19 mouse cellular contexts compared by ENCODE assay signal in the genomic region with DNA sequence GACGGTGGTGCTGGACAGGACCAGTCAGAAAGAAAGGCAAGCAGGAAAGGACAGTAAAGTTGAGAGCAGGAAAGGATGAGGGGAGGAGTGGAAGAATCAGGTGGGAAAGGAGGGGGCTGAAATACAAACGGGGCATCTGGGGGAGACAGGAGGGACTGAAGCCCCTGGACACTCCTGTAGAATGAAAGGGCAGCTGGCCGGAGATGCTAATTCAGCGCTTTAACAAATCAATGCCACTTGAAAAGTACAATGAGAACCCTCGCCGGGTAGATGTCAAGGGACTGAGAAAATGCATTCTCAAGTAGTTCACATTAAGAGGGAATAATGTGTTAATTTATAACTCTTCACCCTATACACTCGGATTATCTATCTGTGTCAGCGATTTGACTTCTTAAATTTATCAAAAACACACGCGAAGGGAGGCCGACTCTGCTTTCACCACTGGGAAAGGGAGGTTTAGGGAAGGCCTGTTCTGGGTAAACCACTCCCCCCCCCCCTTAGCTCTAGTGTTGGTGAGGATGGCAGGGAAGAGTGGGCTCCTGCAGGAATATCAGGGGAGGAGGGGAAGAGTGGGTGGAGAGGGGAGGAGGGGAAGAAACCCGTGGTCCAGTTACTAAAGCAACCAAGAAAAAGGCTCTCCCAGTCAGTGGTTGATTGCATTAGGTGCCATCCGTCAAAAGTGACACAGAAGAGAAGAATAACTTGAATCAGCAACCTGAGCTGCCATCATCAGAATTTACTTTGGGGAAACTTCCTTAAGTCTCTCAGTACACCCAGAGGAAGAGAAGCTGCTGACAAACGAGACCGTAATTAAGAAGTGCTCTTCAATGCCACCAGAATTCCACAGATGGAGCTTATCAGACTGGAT.
DNase-seq lines count a peak whose midpoint lies in the region; ATAC-seq lines count a peak whose summit lies in the region.
"Had no signal": no experiment of that assay in that cellular context is flagged by ENCODE, and none has a peak within 500 bp of the region (broad histone marks: within the 10 kb centered on the region; RNA-seq: fewer than 3 reads in every experiment).

No protein-coding gene starts in this region.

- no peak overlapping the region for H3K4me3 ChIP-seq in midbrain, embryonic 11.5 days (ENCODE audit: low read depth, low read length)
- H3K4me3 ChIP-seq in midbrain, embryonic 14.5 days (replicated peaks; ENCODE audit: low read depth, low read length), result no peak overlapping the region
- no peak overlapping the region for H3K4me3 ChIP-seq in hindbrain, embryonic 12.5 days
- no peak overlapping the region for H3K4me3 ChIP-seq in neural tube, embryonic 13.5 days
- no peak overlapping the region for H3K4me3 ChIP-seq in liver, embryonic 12.5 days
- H3K4me3 ChIP-seq: limb, embryonic 13.5 days; liver, embryonic 15.5 days; myocyte had no signal

- no peaks in the 10 kb centered on the region for H3K9me3 ChIP-seq in midbrain, embryonic 11.5 days (ENCODE audit: control insufficient read depth, low read length)
- no peaks in the 10 kb centered on the region for H3K9me3 ChIP-seq in midbrain, embryonic 14.5 days (ENCODE audit: control insufficient read depth, low read length)
- no peaks in the 10 kb centered on the region for H3K9me3 ChIP-seq in hindbrain, embryonic 12.5 days (replicated peaks)
- no peaks in the 10 kb centered on the region for H3K9me3 ChIP-seq in neural tube, embryonic 13.5 days
- H3K9me3 ChIP-seq in liver, embryonic 12.5 days (replicated peaks), result no peaks in the 10 kb centered on the region
- H3K9me3 ChIP-seq: limb, embryonic 13.5 days; liver, embryonic 15.5 days had no signal

- H3K27me3 ChIP-seq in midbrain, embryonic 11.5 days (ENCODE audit: control insufficient read depth, insufficient read depth, low read length), result peaks cover 2% of the 10 kb centered on the region; the same call in 1 of the 2 replicates
- no peaks in the 10 kb centered on the region for H3K27me3 ChIP-seq in midbrain, embryonic 14.5 days (ENCODE audit: control insufficient read depth, insufficient read depth, low read length)
- no peaks in the 10 kb centered on the region for H3K27me3 ChIP-seq in hindbrain, embryonic 12.5 days
- H3K27me3 ChIP-seq in neural tube, embryonic 13.5 days, result no peaks in the 10 kb centered on the region
- H3K27me3 ChIP-seq in liver, embryonic 12.5 days (replicated peaks), result no peaks in the 10 kb centered on the region
- H3K27me3 ChIP-seq: liver, embryonic 15.5 days had no signal

- WGBS in midbrain, embryonic 11.5 days, result 5% methylated on average over 15 of the region's 15 CpGs
- 4% methylated on average over 15 of the region's 15 CpGs for WGBS in midbrain, embryonic 14.5 days
- WGBS in hindbrain, embryonic 12.5 days, result 7% methylated on average over 15 of the region's 15 CpGs
- 2% methylated on average over 15 of the region's 15 CpGs for WGBS in neural tube, embryonic 13.5 days
- WGBS in liver, embryonic 12.5 days (ENCODE audit: insufficient replicate concordance), result 25% methylated on average over 15 of the region's 15 CpGs

- ATAC-seq in midbrain, embryonic 11.5 days (ENCODE audit: low FRiP score), result peak; percentile 71
- no peak for ATAC-seq in midbrain, embryonic 14.5 days (ENCODE audit: low FRiP score, low TSS enrichment)
- peak; percentile 46; the same call in 1 of the 2 replicates for ATAC-seq in hindbrain, embryonic 12.5 days (ENCODE audit: low FRiP score)
- ATAC-seq in neural tube, embryonic 13.5 days (ENCODE audit: low read depth), result peak; percentile 50; the same call in 1 of the 2 replicates
- no peak for ATAC-seq in liver, embryonic 12.5 days
- ATAC-seq: forebrain, embryonic 14.5 days; lung, postnatal 0 days had no signal

- H3K4me2 ChIP-seq in midbrain, embryonic 11.5 days, result peak overlapping the region; percentile 26; the same call in 1 of the 2 replicates
- no peak overlapping the region; the same call in 1 of the 2 replicates for H3K4me2 ChIP-seq in midbrain, embryonic 14.5 days (ENCODE audit: low read length)
- peak overlapping the region; percentile 24 for H3K4me2 ChIP-seq in hindbrain, embryonic 12.5 days (replicated peaks)
- H3K4me2 ChIP-seq in neural tube, embryonic 13.5 days, result peak overlapping the region; percentile 16; the same call in 1 of the 2 replicates
- no peak overlapping the region for H3K4me2 ChIP-seq in liver, embryonic 12.5 days
- H3K4me2 ChIP-seq: limb, embryonic 13.5 days; liver, embryonic 15.5 days had no signal

- H3K4me1 ChIP-seq in midbrain, embryonic 11.5 days (ENCODE audit: control insufficient read depth, insufficient read depth, low read length), result peaks cover 31% of the 10 kb centered on the region
- H3K4me1 ChIP-seq in midbrain, embryonic 14.5 days (ENCODE audit: control insufficient read depth, insufficient read depth, low read length), result peaks cover 23% of the 10 kb centered on the region
- H3K4me1 ChIP-seq in hindbrain, embryonic 12.5 days, result peaks cover 48% of the 10 kb centered on the region
- H3K4me1 ChIP-seq in neural tube, embryonic 13.5 days (replicated peaks), result peaks cover 44% of the 10 kb centered on the region
- H3K4me1 ChIP-seq in liver, embryonic 12.5 days, result no peaks in the 10 kb centered on the region
- H3K4me1 ChIP-seq: liver, embryonic 15.5 days had no signal

- no peaks in the 10 kb centered on the region for H3K36me3 ChIP-seq in midbrain, embryonic 11.5 days (ENCODE audit: control insufficient read depth, insufficient read depth, low read length)
- H3K36me3 ChIP-seq in midbrain, embryonic 14.5 days (ENCODE audit: control insufficient read depth, insufficient read depth, low read length), result no peaks in the 10 kb centered on the region
- no peaks in the 10 kb centered on the region for H3K36me3 ChIP-seq in hindbrain, embryonic 12.5 days
- H3K36me3 ChIP-seq in neural tube, embryonic 13.5 days, result no peaks in the 10 kb centered on the region
- H3K36me3 ChIP-seq in liver, embryonic 12.5 days, result no peaks in the 10 kb centered on the region
- H3K36me3 ChIP-seq: limb, embryonic 13.5 days; liver, embryonic 15.5 days had no signal

- H3K9ac ChIP-seq in midbrain, embryonic 11.5 days (ENCODE audit: low read length), result no peak overlapping the region
- no peak overlapping the region for H3K9ac ChIP-seq in midbrain, embryonic 14.5 days (replicated peaks; ENCODE audit: low read length)
- H3K9ac ChIP-seq in hindbrain, embryonic 12.5 days, result 0 out of 2 replicates have a peak overlapping the region, but pooled peaks have one; percentile 10
- no peak overlapping the region for H3K9ac ChIP-seq in neural tube, embryonic 13.5 days
- H3K9ac ChIP-seq in liver, embryonic 12.5 days, result no peak overlapping the region
- H3K9ac ChIP-seq: limb, embryonic 13.5 days; liver, embryonic 15.5 days had no signal

- peak; percentile 92 for DNase-seq in midbrain, embryonic 11.5 days (ENCODE audit: low spot score, missing footprints)
- no peak for DNase-seq in midbrain, embryonic 14.5 days
- peak; percentile 42 for DNase-seq in R1 (ENCODE audit: low read depth, low spot score)
- no peak for DNase-seq in c-Kit-positive CD71-positive TER-119-positive erythroid progenitor cells, embryonic 14.5 days (ENCODE audit: low spot score)
- DNase-seq: adrenal gland, postnatal 10 days; cerebellum, adult 8-10 months; heart, postnatal 4 days; kidney, adult 8-10 months; kidney, postnatal 4 days; right cerebral cortex, postnatal 4 days; thymus, postnatal 36 days had no signal

- no peak overlapping the region for H3K27ac ChIP-seq in midbrain, embryonic 11.5 days (ENCODE audit: low read depth, low read length)
- no peak overlapping the region for H3K27ac ChIP-seq in midbrain, embryonic 14.5 days (replicated peaks; ENCODE audit: low read depth, low read length)
- peak overlapping the region; percentile 55 for H3K27ac ChIP-seq in hindbrain, embryonic 12.5 days
- no peak overlapping the region for H3K27ac ChIP-seq in neural tube, embryonic 13.5 days (replicated peaks)
- H3K27ac ChIP-seq in liver, embryonic 12.5 days, result no peak overlapping the region
- H3K27ac ChIP-seq: limb, embryonic 13.5 days; liver, embryonic 15.5 days had no signal

Comparison
In these comparisons a context has a peak if more than half of its experiments do, and no peak if none do; other contexts are left out.
1. ATAC-seq: peak in midbrain, embryonic 11.5 days (single experiment), hindbrain, embryonic 12.5 days (single experiment) and neural tube, embryonic 13.5 days (single experiment); none in midbrain, embryonic 14.5 days (single experiment) and liver, embryonic 12.5 days (single experiment).
2. DNase-seq: peak in midbrain, embryonic 11.5 days (single experiment) and R1 (single experiment); none in midbrain, embryonic 14.5 days (single experiment) and c-Kit-positive CD71-positive TER-119-positive erythroid progenitor cells, embryonic 14.5 days (single experiment).
3. H3K4me2 ChIP-seq: peak in midbrain, embryonic 11.5 days (single experiment), hindbrain, embryonic 12.5 days (single experiment) and neural tube, embryonic 13.5 days (single experiment); none in midbrain, embryonic 14.5 days (single experiment) and liver, embryonic 12.5 days (single experiment).